Mouse (Mus musculus): Measurements from ENCODE around the gene Ppp1r12a. TPM values are rescaled to one million over a fixed set of nuclear protein-coding genes. Genes with fewer than 3 reads are reported as not detected.

Ppp1r12a gene
- total and polyA plus RNA-seq, 3 experiments, result 19.4 to 59.4 (median 58.3) TPM

DNA sequence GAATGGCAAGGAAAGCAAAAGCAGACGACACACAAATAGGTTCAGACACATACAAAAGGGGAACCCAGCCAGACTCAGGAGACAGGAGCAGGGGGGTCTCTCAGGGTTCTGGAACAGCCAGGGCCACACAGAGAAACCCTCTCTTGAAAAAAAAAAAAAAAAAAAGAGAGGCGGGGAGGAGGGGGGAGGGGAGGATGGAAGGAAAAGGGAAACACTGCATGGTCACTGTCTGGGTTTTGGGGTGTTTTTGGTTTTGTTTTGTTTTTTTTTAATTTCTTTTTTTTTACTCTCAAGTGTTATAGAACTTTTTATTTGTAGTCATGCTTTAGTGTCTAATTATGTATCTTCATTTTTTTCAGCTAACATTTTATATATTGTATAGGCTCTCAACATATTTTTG lies 89.2 kb downstream of the Ppp1r12a start:
- H3K27ac ChIP-seq, result no peak overlapping the region
- H3K27me3 ChIP-seq (ENCODE audit: control insufficient read depth, insufficient read depth, low read length), result no peaks in the 10 kb centered on the region
- H3K36me3 ChIP-seq (ENCODE audit: control insufficient read depth, insufficient read depth, low read length), result 0 out of 2 replicates have a peak, but pooled peaks cover 1% of the 10 kb centered on the region
- no peak for DNase-seq
- H3K79me2 ChIP-seq (replicated peaks; ENCODE audit: control insufficient read depth, insufficient read depth, low read length), result no peaks in the 10 kb centered on the region
- H3K4me1 ChIP-seq (ENCODE audit: control insufficient read depth, insufficient read depth, low read length), result no peaks in the 10 kb centered on the region
- WGBS, result 27% methylated on average over 2 of the region's 2 CpGs
- intact Hi-C loops (cut with DNase I), result loop anchor here (10.0 kb wide), 1 partner anchor 396 kb away; no protein-coding TSS in a partner anchor
- TF ChIP-seq CTCF (IDR thresholded peaks at IDR 0.05) (no peak), POLR2A (IDR thresholded peaks at IDR 0.05; ENCODE audit: insufficient read depth, low read depth, low read length) (no peak), EP300 (IDR thresholded peaks at IDR 0.05; ENCODE audit: insufficient read depth, low read depth, low read length) (no peak)
- no peak overlapping the region for H3K9ac ChIP-seq (ENCODE audit: low read depth, low read length)
- no peak overlapping the region for H3K4me3 ChIP-seq

DNA sequence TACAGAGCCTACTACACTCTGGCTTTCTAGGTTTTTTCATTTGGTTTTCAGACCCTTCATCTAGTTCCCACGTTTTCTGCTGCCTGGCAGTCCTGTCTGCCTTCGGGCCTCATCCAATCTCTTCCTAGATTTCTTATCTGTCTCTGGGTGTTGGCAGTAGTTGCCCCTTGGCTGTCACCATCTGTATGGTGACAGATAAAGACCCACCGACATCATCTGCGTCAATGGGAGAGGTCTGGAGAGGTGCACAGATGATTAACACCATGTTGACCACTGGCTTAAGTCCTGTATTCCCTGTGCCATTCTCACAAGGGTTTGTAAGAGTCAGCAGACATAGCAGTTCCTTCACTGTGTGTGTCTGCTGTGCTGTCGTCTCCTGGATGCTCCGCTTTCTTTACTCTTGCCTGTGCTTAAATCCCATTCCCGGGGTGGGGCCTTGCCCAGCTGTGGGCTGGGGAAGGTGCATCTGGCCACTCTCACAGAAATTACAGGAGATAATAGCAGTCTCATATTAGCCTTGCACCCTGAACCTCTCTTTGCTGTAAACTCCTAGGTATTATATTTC lies 93.9 kb downstream of the Ppp1r12a start:
- Histone ChIP-seq H3K27me3 (ENCODE audit: control insufficient read depth, insufficient read depth, low read length) (no peaks in the 10 kb centered on the region), H3K79me2 (replicated peaks; ENCODE audit: control insufficient read depth, insufficient read depth, low read length) (no peaks in the 10 kb centered on the region), H3K27ac (no peak overlapping the region), H3K9ac (ENCODE audit: low read depth, low read length) (no peak overlapping the region), H3K36me3 (ENCODE audit: control insufficient read depth, insufficient read depth, low read length) (no peaks in the 10 kb centered on the region; the same call in 1 of the 2 replicates), H3K4me3 (no peak overlapping the region), H3K4me1 (ENCODE audit: control insufficient read depth, insufficient read depth, low read length) (no peaks in the 10 kb centered on the region)
- intact Hi-C loops (cut with DNase I), result loop anchor here (10.0 kb wide), 1 partner anchor 401 kb away; no protein-coding TSS in a partner anchor
- no peak for DNase-seq
- TF ChIP-seq EP300 (IDR thresholded peaks at IDR 0.05; ENCODE audit: insufficient read depth, low read depth, low read length) (no peak), CTCF (IDR thresholded peaks at IDR 0.05) (no peak), POLR2A (IDR thresholded peaks at IDR 0.05; ENCODE audit: insufficient read depth, low read depth, low read length) (no peak)
- WGBS, result 57% methylated on average over 7 of the region's 7 CpGs

DNA sequence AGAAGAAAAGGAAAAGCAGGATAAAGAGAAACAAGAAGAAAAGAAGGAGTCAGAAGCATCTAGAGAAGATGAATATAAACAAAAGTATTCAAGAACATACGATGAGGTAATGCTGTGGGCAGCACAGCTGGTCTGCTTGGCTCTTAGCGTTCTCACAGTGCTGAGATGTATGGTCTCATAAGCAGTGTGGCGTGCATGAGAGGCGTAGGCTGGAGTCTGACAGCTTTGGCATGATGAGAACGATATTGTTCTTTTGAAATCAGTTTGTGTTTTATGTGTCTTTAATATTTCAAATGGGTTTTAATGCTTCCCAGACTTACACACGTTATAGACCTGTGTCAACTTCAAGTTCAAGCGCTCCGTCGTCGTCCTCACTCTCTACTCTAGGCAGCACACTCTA lies 98.9 kb downstream of the Ppp1r12a start:
- Histone ChIP-seq H3K4me1 (ENCODE audit: control insufficient read depth, insufficient read depth, low read length) (no peaks in the 10 kb centered on the region), H3K9ac (ENCODE audit: low read depth, low read length) (no peak overlapping the region), H3K27me3 (ENCODE audit: control insufficient read depth, insufficient read depth, low read length) (no peaks in the 10 kb centered on the region), H3K79me2 (replicated peaks; ENCODE audit: control insufficient read depth, insufficient read depth, low read length) (no peaks in the 10 kb centered on the region), H3K36me3 (ENCODE audit: control insufficient read depth, insufficient read depth, low read length) (no peaks in the 10 kb centered on the region; the same call in 1 of the 2 replicates), H3K4me3 (no peak overlapping the region), H3K27ac (no peak overlapping the region)
- intact Hi-C loops (cut with DNase I), result no loop called here
- TF ChIP-seq POLR2A (IDR thresholded peaks at IDR 0.05; ENCODE audit: insufficient read depth, low read depth, low read length) (no peak), CTCF (IDR thresholded peaks at IDR 0.05) (no peak), EP300 (IDR thresholded peaks at IDR 0.05; ENCODE audit: insufficient read depth, low read depth, low read length) (no peak)
- DNase-seq, result no peak
- 91% methylated on average over 10 of the region's 10 CpGs for WGBS

DNA sequence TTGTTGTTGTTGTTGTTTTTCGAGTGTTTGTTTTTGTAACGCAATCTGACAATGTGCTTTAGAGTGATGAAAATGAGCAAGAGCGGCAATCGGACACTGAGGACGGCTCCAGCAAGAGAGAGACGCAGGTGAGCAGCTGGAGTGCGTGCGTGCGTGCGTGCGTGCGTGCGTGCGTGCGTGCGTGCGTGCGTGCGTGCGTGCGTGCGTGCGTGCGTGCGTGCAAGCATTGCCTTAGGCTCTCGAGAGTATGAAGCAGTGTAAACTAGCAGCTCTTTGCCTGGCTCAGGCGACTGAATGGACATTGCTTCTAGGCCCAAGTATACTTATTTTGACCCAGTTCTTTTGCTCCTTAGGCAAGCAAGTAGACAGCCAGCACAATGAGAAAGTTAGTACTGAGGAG lies 102.6 kb downstream of the Ppp1r12a start:
- no peak overlapping the region for H3K4me3 ChIP-seq
- no peaks in the 10 kb centered on the region for H3K27me3 ChIP-seq (ENCODE audit: control insufficient read depth, insufficient read depth, low read length)
- no peak overlapping the region for H3K27ac ChIP-seq
- TF ChIP-seq EP300 (IDR thresholded peaks at IDR 0.05; ENCODE audit: insufficient read depth, low read depth, low read length) (no peak), POLR2A (IDR thresholded peaks at IDR 0.05; ENCODE audit: insufficient read depth, low read depth, low read length) (no peak)
- no peaks in the 10 kb centered on the region for H3K79me2 ChIP-seq (replicated peaks; ENCODE audit: control insufficient read depth, insufficient read depth, low read length)
- no peaks in the 10 kb centered on the region for H3K4me1 ChIP-seq (ENCODE audit: control insufficient read depth, insufficient read depth, low read length)
- peaks cover 2% of the 10 kb centered on the region for H3K36me3 ChIP-seq (ENCODE audit: control insufficient read depth, insufficient read depth, low read length)
- intact Hi-C loops (cut with DNase I), result no loop called here
- no peak for DNase-seq
- 95% methylated on average over 27 of the region's 27 CpGs for WGBS
- H3K9ac ChIP-seq (ENCODE audit: low read depth, low read length), result no peak overlapping the region

DNA sequence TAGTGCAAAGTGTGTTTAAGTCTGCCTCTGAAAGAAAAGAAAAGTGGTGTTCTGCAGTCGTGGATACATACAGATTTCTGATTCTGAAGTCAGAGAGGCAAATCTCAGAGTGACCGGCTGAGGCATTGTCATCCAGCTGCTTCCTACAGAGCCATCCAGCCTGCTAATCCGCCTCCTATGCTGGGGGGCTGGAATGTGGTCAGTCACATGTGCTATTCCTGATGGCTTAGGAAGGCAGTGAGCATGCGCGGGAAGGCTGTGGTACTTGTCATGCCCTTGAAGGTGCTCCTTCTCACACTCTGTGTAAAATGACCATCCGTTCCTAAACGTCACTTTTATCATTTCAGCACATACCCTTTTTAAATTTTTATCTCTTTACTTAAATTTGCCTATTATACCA lies 109.2 kb downstream of the Ppp1r12a start:
- no peak for DNase-seq
- no peaks in the 10 kb centered on the region for H3K27me3 ChIP-seq (ENCODE audit: control insufficient read depth, insufficient read depth, low read length)
- H3K36me3 ChIP-seq (ENCODE audit: control insufficient read depth, insufficient read depth, low read length), result peaks cover 10% of the 10 kb centered on the region
- TF ChIP-seq CTCF (IDR thresholded peaks at IDR 0.05) (no peak), EP300 (IDR thresholded peaks at IDR 0.05; ENCODE audit: insufficient read depth, low read depth, low read length) (no peak), POLR2A (IDR thresholded peaks at IDR 0.05; ENCODE audit: insufficient read depth, low read depth, low read length) (no peak)
- H3K4me1 ChIP-seq (ENCODE audit: control insufficient read depth, insufficient read depth, low read length), result no peaks in the 10 kb centered on the region
- H3K79me2 ChIP-seq (replicated peaks; ENCODE audit: control insufficient read depth, insufficient read depth, low read length), result no peaks in the 10 kb centered on the region
- H3K4me3 ChIP-seq, result no peak overlapping the region
- no peak overlapping the region for H3K9ac ChIP-seq (ENCODE audit: low read depth, low read length)
- no peak overlapping the region for H3K27ac ChIP-seq
- 76% methylated on average over 7 of the region's 7 CpGs for WGBS
- intact Hi-C loops (cut with DNase I), result loop anchor here (5.0 kb wide), 1 partner anchor 39 kb away; no protein-coding TSS in a partner anchor

DNA sequence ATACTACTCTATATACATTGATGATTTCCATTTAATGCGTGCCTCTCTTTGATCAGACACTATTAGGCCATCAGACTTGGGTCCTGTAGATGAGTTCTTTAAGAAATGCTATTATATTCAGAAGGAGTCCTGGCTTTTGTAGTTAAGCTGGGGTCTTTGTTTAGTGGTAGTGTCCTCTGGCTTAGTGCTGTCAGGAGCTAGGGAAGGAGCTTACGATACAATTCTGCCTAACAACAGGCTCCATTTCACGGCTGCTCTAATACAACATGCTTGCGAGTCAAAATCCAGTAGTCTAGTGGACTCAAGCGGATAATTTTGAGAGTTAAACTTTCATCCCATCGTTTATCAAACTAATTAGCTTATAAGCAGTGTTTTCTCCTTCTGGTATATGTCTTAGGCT lies 114.7 kb downstream of the Ppp1r12a start:
- Histone ChIP-seq H3K4me3 (no peak overlapping the region), H3K27me3 (ENCODE audit: control insufficient read depth, insufficient read depth, low read length) (no peaks in the 10 kb centered on the region), H3K9ac (ENCODE audit: low read depth, low read length) (no peak overlapping the region), H3K27ac (no peak overlapping the region), H3K36me3 (ENCODE audit: control insufficient read depth, insufficient read depth, low read length) (peaks cover 10% of the 10 kb centered on the region), H3K79me2 (replicated peaks; ENCODE audit: control insufficient read depth, insufficient read depth, low read length) (no peaks in the 10 kb centered on the region), H3K4me1 (ENCODE audit: control insufficient read depth, insufficient read depth, low read length) (no peaks in the 10 kb centered on the region; the same call in 1 of the 2 replicates)
- intact Hi-C loops (cut with DNase I), result loop anchor here (5.0 kb wide), 1 partner anchor 344 kb away; no protein-coding TSS in a partner anchor
- no peak for TF ChIP-seq EP300 (IDR thresholded peaks at IDR 0.05; ENCODE audit: insufficient read depth, low read depth, low read length)
- no peak for TF ChIP-seq POLR2A (IDR thresholded peaks at IDR 0.05; ENCODE audit: insufficient read depth, low read depth, low read length)
- no peak for TF ChIP-seq CTCF (IDR thresholded peaks at IDR 0.05)
- WGBS, result 90% methylated on average over 6 of the region's 6 CpGs
- no peak for DNase-seq
